Mouse (Mus musculus) 416B (cell line): ENCODE data around the gene Kcnh1.
A peak's percentile ranks its signal among the peaks of the same experiment; 100 is the strongest.

Experiments used
- DNase-seq: peaks from one replicate; pipeline ENCODE4 v3.0.0; 2011; ENCODE audit warnings: low read depth

Gene Kcnh1

DNA sequence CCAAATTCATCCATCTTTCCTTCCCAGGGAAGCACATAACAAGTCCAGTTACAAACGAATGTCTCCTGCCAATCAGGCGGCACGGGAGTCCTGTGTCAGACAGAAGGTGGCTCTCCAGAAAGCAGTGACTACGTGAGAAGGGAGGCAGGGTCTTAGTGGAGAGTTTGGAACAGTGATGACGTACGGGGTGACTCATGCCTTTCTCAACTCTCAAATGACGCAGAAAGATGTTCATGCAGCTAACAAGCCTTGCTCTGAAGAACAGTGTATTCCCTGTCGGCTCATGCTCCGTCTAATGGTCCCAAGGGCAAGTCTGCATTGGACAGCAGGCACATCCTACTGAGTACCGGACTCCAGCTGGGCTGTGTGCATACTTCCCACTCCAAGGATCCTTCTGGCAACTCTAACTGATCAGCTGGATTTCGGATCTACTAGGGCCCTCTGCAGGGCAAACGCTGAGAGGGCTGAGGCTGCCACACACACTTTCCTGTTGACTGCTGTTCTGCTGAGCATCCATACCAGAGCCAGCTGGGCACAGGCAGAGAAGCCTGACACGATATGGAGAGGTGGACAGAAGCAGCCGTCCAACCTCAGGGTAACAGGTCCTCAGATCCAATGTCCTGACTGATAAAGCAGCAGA lies 335.3 kb downstream of the Kcnh1 start:
- DNase-seq, result no peak

DNA sequence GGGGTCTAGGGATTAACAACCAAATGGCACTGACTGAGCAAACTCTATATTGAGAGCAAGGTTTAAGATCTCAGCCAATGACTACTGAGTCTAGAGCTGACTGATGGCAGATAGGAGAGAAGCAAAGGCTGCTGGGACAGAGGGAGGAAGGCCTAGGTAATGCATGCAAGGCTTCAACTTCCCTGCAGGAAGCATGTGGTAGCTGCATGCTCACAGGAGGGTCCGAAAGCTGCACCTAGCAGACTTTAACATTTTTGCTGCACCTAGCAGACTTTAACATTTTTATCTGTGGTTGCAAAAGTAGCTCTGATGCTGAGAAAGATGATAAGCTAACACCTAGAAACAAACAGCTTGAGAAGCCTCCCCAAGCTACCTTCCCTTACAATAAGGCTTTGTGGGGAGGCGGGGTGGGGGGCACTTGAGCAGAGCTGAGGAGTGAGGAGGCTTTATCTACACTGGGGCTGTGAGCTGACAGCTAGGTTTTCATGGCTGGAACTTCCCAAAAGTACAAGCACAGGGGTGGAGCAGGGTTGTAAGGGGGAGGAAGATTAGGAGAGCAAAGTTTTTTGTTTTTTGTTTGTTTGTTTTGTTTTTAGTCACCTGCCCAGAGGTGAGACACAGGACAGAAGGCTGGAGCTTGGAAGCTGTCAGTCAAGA lies 341.0 kb downstream of the Kcnh1 start:
- DNase-seq, result no peak

DNA sequence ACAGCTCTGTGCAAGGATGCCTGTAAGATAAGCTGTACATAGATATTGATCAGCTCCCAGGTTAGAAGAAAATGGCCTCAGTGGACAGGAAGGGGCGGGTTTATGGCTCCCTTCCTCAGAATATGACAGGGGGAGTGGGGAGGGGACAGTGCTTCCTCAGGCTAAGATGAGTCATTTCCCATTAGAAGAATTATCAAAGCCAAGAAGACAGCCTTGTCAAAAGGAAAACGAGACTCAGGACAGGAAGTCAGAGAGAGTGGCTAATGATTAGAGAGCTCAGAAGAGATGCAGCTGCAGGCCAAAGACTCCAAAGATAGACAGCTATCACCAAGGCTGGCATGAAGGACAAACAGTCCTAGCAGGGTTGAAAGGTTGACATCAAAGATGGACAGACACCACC lies 341.6 kb downstream of the Kcnh1 start:
- DNase-seq, result peak; percentile 87

DNA sequence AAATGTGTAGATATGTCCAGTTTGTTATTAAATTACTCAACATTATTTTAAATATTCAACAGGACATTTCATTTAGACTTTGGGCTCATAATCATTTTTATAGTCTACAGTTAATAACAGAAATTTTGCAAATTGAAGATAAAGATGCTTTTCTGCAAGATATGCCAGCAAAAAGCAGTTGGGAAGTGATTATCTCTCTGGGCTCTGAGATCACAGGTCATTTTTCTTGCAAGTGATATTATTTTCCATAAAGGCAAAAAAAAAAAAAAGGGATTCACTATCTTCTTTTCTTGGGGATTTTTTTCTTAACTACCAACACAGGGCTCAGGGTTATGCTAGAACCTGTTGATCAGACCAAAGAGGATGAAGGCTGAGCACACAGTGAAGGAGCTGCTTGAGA lies 342.4 kb downstream of the Kcnh1 start:
- no peak for DNase-seq

DNA sequence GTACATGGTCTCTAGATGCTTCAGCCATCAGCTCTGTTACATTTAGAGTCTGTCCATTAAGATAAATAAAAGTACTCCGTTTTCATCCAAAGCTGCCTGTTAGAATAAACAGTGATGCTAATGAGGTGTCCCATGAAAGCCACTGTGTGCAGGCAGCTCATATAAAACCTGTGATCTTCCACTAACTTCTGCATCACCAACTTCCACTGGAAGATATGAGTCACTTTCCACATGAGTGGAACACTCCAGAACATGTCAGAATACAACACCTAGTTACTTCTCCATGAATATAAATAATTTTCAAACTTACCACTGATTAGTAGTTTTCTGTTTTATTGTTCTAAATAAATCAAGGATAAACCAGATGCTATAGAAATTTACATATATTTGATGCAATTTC lies 345.9 kb downstream of the Kcnh1 start:
- no peak for DNase-seq

DNA sequence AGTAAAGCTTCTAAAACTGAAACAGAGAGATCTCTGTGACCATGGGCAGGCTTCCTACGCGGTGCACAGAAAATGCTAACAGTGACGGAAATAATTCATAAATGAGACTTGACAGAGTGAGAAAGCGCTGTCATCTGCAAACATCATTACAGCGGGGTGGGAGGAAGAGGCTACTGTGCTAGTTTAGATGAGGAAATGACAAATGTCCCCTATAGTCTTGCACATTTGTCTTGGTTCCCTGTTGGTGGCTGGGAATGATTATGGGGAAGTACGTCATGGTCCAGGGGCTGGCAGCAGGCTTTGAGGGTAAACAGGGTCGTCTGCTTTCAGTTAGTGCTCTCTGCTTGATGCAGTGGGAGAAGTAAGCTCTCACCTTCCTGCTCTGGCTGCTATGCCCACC lies 346.6 kb downstream of the Kcnh1 start:
- peak; percentile 11 for DNase-seq

DNA sequence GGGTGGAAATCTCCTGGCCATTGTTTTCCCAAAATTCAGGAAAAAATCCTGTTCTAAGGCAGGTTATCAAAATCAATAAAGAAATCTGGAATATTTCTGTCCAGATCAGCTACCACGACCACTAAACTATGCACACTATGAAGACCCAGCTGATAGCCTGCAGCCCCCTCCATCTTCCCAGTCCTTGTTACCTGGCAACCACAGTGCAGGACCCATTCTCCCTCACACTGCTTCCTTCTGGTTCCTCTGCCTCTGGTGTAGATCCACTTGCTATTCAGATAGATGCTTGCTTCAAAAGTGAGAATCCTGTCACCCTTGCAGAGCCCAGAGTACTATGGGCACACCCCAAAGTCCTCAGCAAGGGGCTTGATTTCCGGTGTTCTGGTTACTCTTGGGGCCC lies 351.5 kb downstream of the Kcnh1 start:
- no peak for DNase-seq

DNA sequence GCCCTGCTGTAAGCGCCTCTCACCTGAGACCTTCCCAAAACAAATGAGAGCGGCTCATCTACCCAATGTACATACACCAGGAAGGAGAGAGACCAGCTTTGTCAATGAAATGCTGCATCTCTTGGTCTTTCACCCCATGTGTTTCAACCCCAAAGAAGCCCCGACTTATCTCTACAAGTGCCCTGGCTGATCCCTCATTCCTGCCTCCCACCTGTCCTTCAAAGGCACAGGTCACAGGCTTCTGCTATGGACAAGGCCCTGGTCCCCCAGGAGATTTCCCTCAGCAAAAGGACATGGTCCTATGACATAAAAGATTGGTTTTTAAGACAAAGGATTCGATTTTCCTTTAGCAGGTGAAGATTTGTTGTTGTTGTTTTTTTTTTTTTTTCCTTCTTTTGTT lies 353.1 kb downstream of the Kcnh1 start:
- DNase-seq, result no peak

DNA sequence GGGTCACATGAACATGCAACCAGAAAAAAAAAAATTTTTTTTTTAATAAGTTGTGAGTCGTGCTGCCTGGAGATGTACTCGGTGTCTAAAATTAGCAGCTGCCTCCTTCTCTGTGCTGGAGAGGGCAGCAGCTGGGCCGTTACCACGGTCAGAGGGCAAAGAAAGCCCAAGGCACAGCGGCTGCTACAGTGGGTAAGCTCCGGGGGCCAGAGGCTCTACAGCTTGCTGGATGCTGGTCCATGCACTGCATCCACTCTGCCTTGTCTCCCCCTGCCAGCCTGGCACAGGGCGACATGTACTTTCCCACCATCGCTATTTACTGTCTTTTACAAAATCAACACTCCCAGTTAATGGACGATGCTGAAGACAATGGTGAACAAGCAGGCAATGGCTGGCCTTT lies 353.5 kb downstream of the Kcnh1 start:
- DNase-seq, result no peak

DNA sequence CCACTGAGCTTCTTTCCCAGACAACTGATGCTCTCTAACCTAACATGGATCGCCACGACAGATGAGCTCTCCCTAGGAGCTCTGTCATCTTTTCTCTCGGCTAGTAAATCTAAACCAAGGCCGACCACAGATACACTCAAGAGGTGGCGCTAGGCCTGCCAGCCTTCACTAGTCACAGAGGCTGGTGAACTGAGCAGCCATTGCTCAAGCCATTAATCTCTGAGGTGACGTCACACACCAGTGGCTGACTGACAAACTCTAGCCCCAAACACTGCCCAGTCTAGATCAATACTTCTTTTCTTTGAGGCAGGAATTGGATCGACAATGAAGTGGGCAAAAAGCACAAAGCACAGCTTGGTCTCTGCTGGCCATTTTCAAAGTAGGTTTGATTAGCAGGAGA lies 354.3 kb downstream of the Kcnh1 start:
- no peak for DNase-seq

DNA sequence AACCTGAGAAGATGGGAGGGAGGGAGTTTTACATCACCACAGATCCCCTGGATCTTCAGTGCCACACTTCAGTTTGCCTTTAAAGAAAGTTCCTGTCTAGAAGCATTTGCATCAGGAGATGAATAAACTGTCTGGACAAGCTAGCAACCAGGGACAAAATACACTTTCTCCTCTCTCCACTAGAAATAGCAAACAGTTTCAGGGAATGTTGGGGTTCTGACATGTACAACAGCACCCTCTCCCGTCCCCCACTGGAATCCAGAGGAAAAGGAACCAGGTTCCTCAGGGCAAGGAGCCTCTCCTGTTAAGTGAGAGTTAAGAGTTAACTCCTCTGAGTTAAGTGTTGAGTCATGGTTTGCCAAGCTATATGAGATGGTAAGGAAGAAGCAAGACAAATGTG lies 356.3 kb downstream of the Kcnh1 start:
- DNase-seq, result peak; percentile 20

DNA sequence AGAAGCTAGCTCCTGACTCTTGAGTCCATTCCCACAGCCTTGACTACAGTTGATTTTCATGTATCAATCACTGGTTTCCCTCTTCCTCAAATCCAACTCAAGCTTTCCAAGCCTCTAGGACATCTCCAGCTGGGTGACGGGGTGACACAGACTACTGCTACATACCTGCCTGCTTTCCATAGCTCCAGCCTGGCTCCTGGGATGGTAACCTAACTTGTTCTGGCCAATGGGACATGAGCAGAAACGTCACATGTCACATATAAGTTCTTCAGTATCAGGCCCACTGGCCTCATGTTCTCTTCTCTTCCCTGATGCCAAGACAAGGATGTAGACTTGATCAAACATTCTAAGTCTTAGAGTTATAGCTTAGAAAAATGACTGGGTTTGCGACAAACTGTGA lies 360.0 kb downstream of the Kcnh1 start:
- DNase-seq, result no peak

DNA sequence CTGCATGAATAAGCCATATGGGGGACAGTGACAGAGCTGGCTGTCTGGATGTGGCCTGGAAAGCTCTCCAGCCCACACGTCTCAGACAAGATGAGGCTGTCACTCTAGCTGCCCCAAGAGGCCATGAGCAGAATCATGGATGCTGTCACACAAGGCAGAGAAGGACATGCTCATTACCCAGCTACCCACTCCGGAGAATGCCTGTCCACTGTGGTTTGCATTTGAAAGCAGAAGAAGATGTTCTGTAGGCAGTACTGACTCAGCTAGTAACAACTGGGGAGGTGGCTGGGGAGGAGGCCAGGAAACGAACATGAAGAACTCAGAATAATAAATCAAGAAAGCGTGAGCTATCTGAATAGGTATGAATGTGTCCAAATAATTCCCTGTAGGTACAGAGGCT lies 364.9 kb downstream of the Kcnh1 start:
- DNase-seq, result no peak

DNA sequence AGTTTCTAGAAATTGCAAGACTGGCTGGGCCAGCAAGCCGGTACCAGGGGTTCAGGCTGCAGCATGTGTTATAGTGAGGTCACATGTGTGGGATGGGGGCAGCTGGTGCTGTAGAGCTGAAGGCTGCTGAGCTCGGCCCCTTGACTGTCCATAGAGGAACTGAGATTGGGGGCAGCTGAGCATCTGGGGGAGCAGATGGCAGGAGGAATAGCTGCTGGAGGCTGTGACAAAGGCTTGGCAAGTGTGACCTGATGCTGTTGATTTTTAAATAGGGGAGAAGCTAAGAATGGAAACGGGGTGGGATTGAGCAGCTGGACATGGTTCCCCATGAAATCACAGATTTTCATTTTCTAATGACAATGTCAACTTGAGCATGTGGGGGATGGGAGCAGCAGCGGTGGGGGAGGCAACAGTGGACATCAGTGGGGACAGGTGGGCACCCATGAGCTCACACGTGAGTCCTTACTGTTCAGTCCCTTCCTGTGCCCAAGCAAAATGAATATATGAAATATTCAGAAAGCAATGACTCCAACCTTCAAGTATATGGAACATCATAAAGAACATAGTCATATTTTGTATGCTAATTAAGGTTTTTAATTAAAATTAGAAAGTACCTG lies 367.5 kb downstream of the Kcnh1 start:
- DNase-seq, result no peak

DNA sequence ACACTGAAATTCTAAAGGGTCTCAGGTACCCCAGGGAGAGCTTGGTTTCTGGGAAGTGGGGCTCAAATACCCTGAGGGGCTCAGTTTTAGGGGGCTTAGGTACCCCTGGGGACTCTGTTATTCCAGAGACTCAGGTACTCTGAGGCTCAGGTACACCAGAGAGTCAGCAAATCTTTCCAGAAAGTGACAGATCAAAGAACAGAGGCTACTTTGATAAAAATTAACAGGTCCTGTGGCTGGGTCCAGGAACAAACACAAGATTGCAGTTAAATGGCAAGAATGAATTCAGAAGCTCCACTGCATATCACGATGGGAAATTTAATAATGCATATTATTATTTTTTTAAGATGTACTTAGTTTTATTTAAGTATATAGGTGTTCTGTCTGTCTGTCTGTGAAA lies 368.8 kb downstream of the Kcnh1 start:
- no peak for DNase-seq
